Mouse (Mus musculus) heart, embryonic 13.5 days (tissue): ENCODE measurements around the gene AC131692.1. TPM values are rescaled to one million over a fixed set of nuclear protein-coding genes. Genes with fewer than 3 reads are reported as not detected.

Experiments
- ATAC-seq: fragments of 200-750 bp; cut with Nextera tagmentation; 2 replicates; pipeline ENCODE4 v1.8.0; 2017; ENCODE audit warnings: moderate TSS enrichment; ENCODE audit not compliant: insufficient number of reproducible peaks, low FRiP score, low TSS enrichment; ENCODE audit errors: extremely low read depth
- H3K27ac ChIP-seq: fragments of 300-500 bp; sonication (generic); replicated peaks from 2 replicates; pipeline ENCODE4 v1.5.1; 2015; ENCODE audit warnings: moderate library complexity, mild to moderate bottlenecking, inconsistent platforms
- H3K27me3 ChIP-seq: fragments of 300-500 bp; sonication (generic); replicated peaks from 2 replicates; pipeline ENCODE4 v1.6.1; 2015; ENCODE audit warnings: mild to moderate bottlenecking, inconsistent platforms
- H3K36me3 ChIP-seq: fragments of 300-500 bp; sonication (generic); 2 replicates; pipeline ENCODE4 v1.6.1; 2015; ENCODE audit warnings: mild to moderate bottlenecking, inconsistent platforms
- H3K4me1 ChIP-seq: fragments of 300-500 bp; sonication (generic); 2 replicates; pipeline ENCODE4 v1.6.1; 2015; ENCODE audit warnings: inconsistent platforms
- H3K4me2 ChIP-seq: fragments of 300-500 bp; sonication (generic); 2 replicates; pipeline ENCODE4 v1.6.1; 2015; ENCODE audit warnings: inconsistent platforms, mild to moderate bottlenecking, moderate library complexity
- H3K4me3 ChIP-seq: fragments of 300-500 bp; sonication (generic); 2 replicates; pipeline ENCODE4 v1.5.1; 2015; ENCODE audit warnings: moderate library complexity, mild to moderate bottlenecking, inconsistent platforms
- H3K9ac ChIP-seq: fragments of 300-500 bp; sonication (generic); 2 replicates; pipeline ENCODE4 v1.6.1; 2015; ENCODE audit warnings: inconsistent platforms, mild to moderate bottlenecking, moderate library complexity
- H3K9me3 ChIP-seq: fragments of 300-500 bp; sonication (generic); 2 replicates; pipeline ENCODE4 v1.6.1; 2016; ENCODE audit warnings: inconsistent platforms
- WGBS: fragments of 180-500 bp; shearing (Covaris S2); methylation state at CpG from one replicate; pipeline ENCODE4 v1.1.7; 2015; ENCODE audit warnings: mixed read lengths; 5-methylcytosine and 5-hydroxymethylcytosine counted together
- polyA plus RNA-seq: library from polyadenylated mRNA; unstranded; fragments of >200 nt; fragmentation: Nextera tagmentation; extraction: Ambion mirVana; gene quantifications from 2 replicates; pipeline ENCODE4 v1.2.1, GENCODE M21; 2015

The AC131692.1 gene
- polyA plus RNA-seq, 1 experiment from 2014 or later, result 0.20 TPM

- H3K27ac ChIP-seq, result no peak overlapping the region
- no peak overlapping the region for H3K4me2 ChIP-seq
- H3K9me3 ChIP-seq, result no peaks in the 10 kb centered on the region
- no peak overlapping the region for H3K9ac ChIP-seq
- H3K4me3 ChIP-seq, result no peak overlapping the region
- WGBS, result 91% methylated on average over 13 of the region's 13 CpGs
- peaks cover 69% of the 10 kb centered on the region for H3K36me3 ChIP-seq
- H3K4me1 ChIP-seq, result peaks cover 16% of the 10 kb centered on the region
- ATAC-seq, result no peak
- no peaks in the 10 kb centered on the region for H3K27me3 ChIP-seq
These were observed 5.4 kb upstream of the AC131692.1 start for GRCm38 (mm10) chr19:6088841-6089240.

DNA sequence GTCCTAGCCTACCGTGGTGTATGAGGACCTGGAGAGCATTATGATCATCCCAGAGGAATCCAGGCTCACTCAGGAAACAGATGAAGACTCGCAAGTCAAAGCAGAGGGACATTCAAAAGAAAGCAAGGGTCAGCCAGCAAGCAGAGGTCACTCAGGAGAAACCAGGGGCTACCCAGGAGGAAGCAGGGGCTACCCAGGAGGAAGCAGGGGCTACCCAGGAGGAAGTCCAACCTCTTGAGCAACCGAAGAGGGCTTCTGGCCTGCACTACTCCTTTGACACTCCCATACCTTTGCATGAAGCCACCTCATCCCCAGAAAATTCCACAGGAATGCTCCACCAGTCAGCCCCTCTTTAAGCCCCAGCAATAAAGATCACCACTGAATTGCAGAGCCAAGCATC lies 3.6 kb downstream of the AC131692.1 start:
- Histone ChIP-seq H3K4me3 (no peak overlapping the region), H3K36me3 (peaks cover 48% of the 10 kb centered on the region), H3K4me2 (no peak overlapping the region), H3K9me3 (no peaks in the 10 kb centered on the region), H3K4me1 (no peaks in the 10 kb centered on the region), H3K27ac (no peak overlapping the region), H3K9ac (no peak overlapping the region), H3K27me3 (no peaks in the 10 kb centered on the region)
- 82% methylated on average over 3 of the region's 3 CpGs for WGBS
- ATAC-seq, result no peak

DNA sequence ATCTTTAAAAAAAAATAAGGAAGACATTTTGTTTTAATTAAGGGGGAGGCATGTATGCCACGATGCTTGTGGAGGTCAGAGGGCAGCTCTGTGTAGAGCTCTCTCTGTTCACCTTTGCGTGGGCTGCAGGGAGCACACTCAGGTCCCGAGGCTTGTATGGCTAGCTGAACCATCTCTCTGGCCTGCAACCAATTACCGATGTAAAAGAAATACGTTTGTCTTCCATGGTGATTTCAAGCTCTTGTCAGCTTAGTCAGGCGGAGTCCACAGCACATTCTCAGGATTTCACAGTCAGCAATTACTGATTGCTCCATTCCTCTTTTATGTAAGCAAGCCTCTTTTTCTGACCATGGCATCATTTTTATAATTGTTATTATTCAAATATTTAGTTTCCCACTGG lies 7.0 kb downstream of the AC131692.1 start:
- H3K9ac ChIP-seq, result no peak overlapping the region
- H3K36me3 ChIP-seq, result peaks cover 23% of the 10 kb centered on the region
- H3K27me3 ChIP-seq, result no peaks in the 10 kb centered on the region
- no peak overlapping the region for H3K27ac ChIP-seq
- no peaks in the 10 kb centered on the region for H3K9me3 ChIP-seq
- WGBS, result 76% methylated on average over 6 of the region's 6 CpGs
- H3K4me2 ChIP-seq, result no peak overlapping the region
- H3K4me1 ChIP-seq, result no peaks in the 10 kb centered on the region
- no peak overlapping the region for H3K4me3 ChIP-seq
- no peak for ATAC-seq

DNA sequence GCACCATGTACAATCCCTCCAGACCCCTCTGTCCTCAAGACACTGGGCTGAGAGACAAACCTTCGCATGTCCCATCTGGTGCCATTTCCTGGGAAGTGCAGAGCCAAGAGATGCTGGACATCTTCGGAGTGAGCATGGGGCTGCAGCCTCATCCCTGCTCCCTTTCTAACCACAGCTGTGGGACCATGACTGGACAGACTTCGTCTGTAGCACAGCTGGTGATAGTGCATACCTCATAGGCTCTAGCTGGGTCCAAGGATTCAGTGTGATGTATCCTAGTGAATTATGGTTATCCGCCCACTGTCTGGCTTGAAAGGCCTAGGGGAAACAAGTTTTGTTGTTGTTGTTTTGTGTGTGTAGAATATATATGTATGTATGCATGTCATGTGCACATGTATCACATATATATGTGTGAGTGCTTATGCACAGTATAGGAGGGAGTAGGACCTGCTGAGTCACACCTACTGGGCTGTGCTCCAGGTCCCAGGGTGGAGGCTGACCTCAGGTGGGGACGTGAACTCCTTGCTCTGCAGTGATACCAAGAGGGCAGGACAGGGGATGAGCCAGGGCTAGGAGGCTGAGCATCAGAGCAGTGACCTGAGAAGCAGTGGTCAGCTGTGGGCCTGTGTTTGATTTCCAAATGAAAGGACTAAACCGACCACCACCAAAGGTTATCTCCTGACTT lies 8.1 kb downstream of the AC131692.1 start:
- Histone ChIP-seq H3K4me1 (no peaks in the 10 kb centered on the region), H3K4me3 (no peak overlapping the region), H3K9ac (no peak overlapping the region), H3K27ac (no peak overlapping the region), H3K4me2 (no peak overlapping the region), H3K36me3 (peaks cover 18% of the 10 kb centered on the region), H3K9me3 (no peaks in the 10 kb centered on the region), H3K27me3 (no peaks in the 10 kb centered on the region)
- 68% methylated on average over 6 of the region's 6 CpGs for WGBS
- no peak for ATAC-seq

- Histone ChIP-seq H3K4me3 (no peak overlapping the region), H3K4me2 (no peak overlapping the region), H3K9me3 (no peaks in the 10 kb centered on the region), H3K4me1 (no peaks in the 10 kb centered on the region), H3K9ac (peak overlapping the region; percentile 61), H3K36me3 (peaks cover 9% of the 10 kb centered on the region; the same call in 1 of the 2 replicates), H3K27ac (no peak overlapping the region), H3K27me3 (no peaks in the 10 kb centered on the region)
- ATAC-seq, result no peak
- 53% methylated on average over 4 of the region's 4 CpGs for WGBS
These were observed 10.3 kb downstream of the AC131692.1 start for GRCm38 (mm10) chr19:6104476-6104875.

GRCm38 (mm10) chr19:6105586-6105985 lies 11.4 kb downstream of the AC131692.1 start, which contains the start of gene Naaladl1:
Gene Naaladl1 (plus strand): TSS chr19:6105782.
- no peak within 1 kb of the TSS for H3K4me2 ChIP-seq
- 85% methylated on average over 7 of the region's 7 CpGs for WGBS
- H3K36me3 ChIP-seq, result no peaks in the 10 kb centered on the region

DNA sequence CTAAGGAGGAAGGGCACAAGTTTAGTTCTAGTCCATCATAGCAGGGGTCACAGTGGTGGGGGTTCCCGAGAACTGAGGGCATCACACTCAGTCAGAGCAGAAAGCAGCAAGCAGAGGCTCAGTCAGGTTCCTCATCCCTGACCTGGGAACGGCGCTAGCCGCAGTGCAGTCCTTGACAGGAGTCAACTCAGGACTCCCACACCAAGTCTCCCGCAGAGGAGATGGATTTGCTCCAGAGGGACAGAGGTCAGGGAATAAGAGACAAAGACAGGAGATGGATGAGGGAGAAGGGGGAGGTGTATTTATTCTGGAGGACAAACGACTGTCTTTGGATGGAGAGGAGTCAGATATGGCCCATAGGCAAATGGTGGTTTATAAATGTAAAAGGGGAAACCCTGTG lies 18.9 kb downstream of the AC131692.1 start:
- WGBS, result 54% methylated on average over 6 of the region's 6 CpGs
- Histone ChIP-seq H3K36me3 (peaks cover 32% of the 10 kb centered on the region), H3K4me1 (peaks cover 16% of the 10 kb centered on the region), H3K4me3 (no peak overlapping the region), H3K9me3 (no peaks in the 10 kb centered on the region), H3K27ac (no peak overlapping the region), H3K27me3 (no peaks in the 10 kb centered on the region), H3K9ac (no peak overlapping the region), H3K4me2 (no peak overlapping the region)
- ATAC-seq, result no peak

More at GRCm38 (mm10) chr19:6105586-6105985, 11.4 kb downstream of the AC131692.1 start, which contains the start of gene Naaladl1:
- Histone ChIP-seq H3K27ac (no peak within 1 kb of the TSS), H3K27me3 (no peaks in the 10 kb centered on the region), H3K4me3 (no peak within 1 kb of the TSS), H3K9me3 (no peaks in the 10 kb centered on the region), H3K9ac (peak within 1 kb of the TSS; percentile 61), H3K4me1 (no peaks in the 10 kb centered on the region)
- no peak for ATAC-seq

DNA sequence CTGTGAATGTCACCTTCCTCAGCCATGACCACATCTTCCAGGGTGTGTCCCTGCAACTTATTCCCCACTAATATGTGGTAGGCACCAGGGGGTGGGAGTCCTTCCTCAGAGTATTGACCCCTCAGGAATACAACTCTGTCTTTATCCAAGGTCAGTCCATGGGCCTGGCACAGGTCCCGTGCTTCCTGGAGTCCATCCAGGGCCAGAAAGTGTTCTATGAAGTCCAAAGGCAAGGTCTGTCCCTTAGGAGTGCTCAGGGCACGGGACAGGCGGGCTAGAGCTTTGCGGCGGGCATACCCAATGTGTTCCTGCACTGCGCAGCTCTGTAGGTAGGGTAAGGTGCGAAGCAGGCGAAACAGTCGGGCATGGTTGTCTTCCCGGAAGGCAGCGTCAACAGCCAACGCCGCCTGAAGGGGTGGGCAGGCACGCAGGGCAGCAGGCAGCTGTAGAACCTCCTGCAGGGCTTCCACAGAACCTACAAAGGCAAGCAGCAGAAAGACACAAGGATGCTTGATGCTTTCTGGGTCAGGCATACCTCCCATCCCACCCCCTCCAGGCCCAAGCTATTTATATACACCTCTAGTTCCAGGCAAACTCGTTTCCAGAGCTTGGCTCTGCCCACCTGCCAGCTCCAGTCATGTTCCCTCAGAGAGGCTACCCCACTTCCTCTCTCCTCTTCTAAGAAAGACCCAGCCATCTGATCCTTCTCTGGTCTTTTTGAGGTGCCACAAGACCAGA lies 22.1 kb downstream of the AC131692.1 start:
- H3K36me3 ChIP-seq, result peaks cover 47% of the 10 kb centered on the region
- H3K4me3 ChIP-seq, result peak overlapping the region; percentile 90
- peaks cover 22% of the 10 kb centered on the region for H3K4me1 ChIP-seq
- no peaks in the 10 kb centered on the region for H3K9me3 ChIP-seq
- H3K27me3 ChIP-seq, result no peaks in the 10 kb centered on the region
- WGBS, result 88% methylated on average over 15 of the region's 15 CpGs
- peak overlapping the region; percentile 94 for H3K9ac ChIP-seq
- peak overlapping the region; percentile 92 for H3K4me2 ChIP-seq
- peak overlapping the region; percentile 17; the same call in 1 of the 2 replicates for H3K27ac ChIP-seq
- ATAC-seq, result no peak

DNA sequence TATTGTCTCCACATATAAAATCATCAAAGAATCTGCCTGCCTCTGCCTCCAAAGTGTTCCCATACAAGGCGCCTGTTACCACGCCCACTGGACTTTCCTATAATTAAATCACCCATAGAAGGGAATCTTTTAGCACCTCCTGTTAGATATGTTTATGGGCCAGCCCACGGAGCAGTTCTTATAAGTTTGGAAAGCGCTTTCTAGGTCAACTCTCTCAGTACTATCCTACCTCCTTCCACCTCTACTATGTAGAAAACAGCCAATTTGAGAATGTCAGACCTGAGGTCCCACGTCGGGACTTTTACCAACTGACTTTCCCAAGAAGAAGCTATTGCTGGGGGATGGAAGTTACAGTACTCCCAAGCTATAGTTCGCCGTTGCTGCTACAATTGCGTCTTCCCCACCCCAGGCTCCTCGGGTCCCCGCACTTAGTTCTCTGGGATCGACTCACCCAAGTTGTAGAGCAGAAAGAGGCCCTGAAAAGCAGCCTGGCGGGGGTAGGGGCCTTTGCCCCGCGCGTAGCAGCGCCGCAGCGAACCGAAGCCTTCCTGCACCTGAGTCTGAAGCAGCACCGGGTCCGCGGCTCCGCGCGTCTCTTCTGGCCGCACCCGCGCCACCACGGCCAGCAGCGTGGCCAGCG lies 23.2 kb downstream of the AC131692.1 start:
- no peak; the same call in 1 of the 2 replicates for ATAC-seq
- WGBS, result 5% methylated on average over 32 of the region's 32 CpGs
- H3K27ac ChIP-seq, result peak overlapping the region; percentile 97
- peak overlapping the region; percentile 90 for H3K4me3 ChIP-seq
- H3K4me2 ChIP-seq, result peak overlapping the region; percentile 92
- no peaks in the 10 kb centered on the region for H3K9me3 ChIP-seq
- H3K36me3 ChIP-seq, result peaks cover 50% of the 10 kb centered on the region
- peak overlapping the region; percentile 94 for H3K9ac ChIP-seq
- no peaks in the 10 kb centered on the region for H3K27me3 ChIP-seq
- H3K4me1 ChIP-seq, result peaks cover 22% of the 10 kb centered on the region

GRCm38 (mm10) chr19:6117986-6118676 lies 23.9 kb downstream of the AC131692.1 start, which contains the start of gene Sac3d1:
Gene Sac3d1 (minus strand): TSS chr19:6118650.
- H3K4me1 ChIP-seq, result peaks cover 22% of the 10 kb centered on the region
- peak within 1 kb of the TSS; percentile 97 for H3K27ac ChIP-seq
- H3K9ac ChIP-seq, result peak within 1 kb of the TSS; percentile 94
- H3K9me3 ChIP-seq, result no peaks in the 10 kb centered on the region
- H3K27me3 ChIP-seq, result no peaks in the 10 kb centered on the region
- H3K4me2 ChIP-seq, result peak within 1 kb of the TSS; percentile 92
- peak; percentile 65; the same call in 1 of the 2 replicates for ATAC-seq
- under 1% methylated on average over 77 of the region's 77 CpGs for WGBS
- H3K4me3 ChIP-seq, result peak within 1 kb of the TSS; percentile 90
- peaks cover 50% of the 10 kb centered on the region for H3K36me3 ChIP-seq
